Mouse (Mus musculus) bone marrow, adult 2 months (tissue): ENCODE data around the gene Lrch3. TPM values are rescaled to one million over a fixed set of nuclear protein-coding genes. Genes with fewer than 3 reads are reported as not detected.
"Not testable (repeated sequence)": the region's sequence is repeated elsewhere in the genome, so short reads cannot be mapped to it uniquely, and the experiment has no call there.

Source experiments
- H3K27ac ChIP-seq: fragments of 200-500 bp; 2 replicates; pipeline ENCODE4 v1.5.1; 2012; ENCODE audit warnings: low read depth, mild to moderate bottlenecking, control low read depth, inconsistent platforms, low read length; ENCODE audit not compliant: control insufficient read depth, poor library complexity, insufficient read depth
- H3K4me1 ChIP-seq: fragments of 200-500 bp; 2 replicates; pipeline ENCODE4 v1.6.1; 2011; ENCODE audit warnings: low read length; ENCODE audit not compliant: control insufficient read depth, insufficient read depth
- H3K4me3 ChIP-seq: fragments of 200-500 bp; replicated peaks from 2 replicates; pipeline ENCODE3; 2011; ENCODE audit warnings: mild to moderate bottlenecking, low read depth, low read length, control low read depth; ENCODE audit not compliant: control insufficient read depth
- CTCF ChIP-seq: fragments of 200-500 bp; IDR thresholded peaks from 2 replicates; pipeline ENCODE4 v1.5.1; 2011; ENCODE audit warnings: low read length, control low read depth; ENCODE audit not compliant: control insufficient read depth, insufficient read depth
- POLR2A ChIP-seq: fragments of 200-500 bp; IDR thresholded peaks from 2 replicates; pipeline ENCODE4 v1.6.1; 2011; ENCODE audit warnings: low read depth, mild to moderate bottlenecking, control low read depth, low read length, borderline replicate concordance; ENCODE audit not compliant: control insufficient read depth
- WGBS: fragments of 180-500 bp; shearing (Covaris S2); methylation state at CpG from one replicate; pipeline ENCODE4 v1.1.7; 2018; 5-methylcytosine and 5-hydroxymethylcytosine counted together
- polyA plus RNA-seq: library from polyadenylated mRNA; stranded (reverse); fragments of >200 nt; gene quantifications from 2 replicates; pipeline ENCODE4 v1.2.4, GENCODE M21; 2011; ENCODE audit warnings: low replicate concordance; ENCODE audit not compliant: missing spikeins, insufficient read depth, insufficient read length

The Lrch3 gene
- polyA plus RNA-seq, 1 experiment, result 13.0 TPM

DNA sequence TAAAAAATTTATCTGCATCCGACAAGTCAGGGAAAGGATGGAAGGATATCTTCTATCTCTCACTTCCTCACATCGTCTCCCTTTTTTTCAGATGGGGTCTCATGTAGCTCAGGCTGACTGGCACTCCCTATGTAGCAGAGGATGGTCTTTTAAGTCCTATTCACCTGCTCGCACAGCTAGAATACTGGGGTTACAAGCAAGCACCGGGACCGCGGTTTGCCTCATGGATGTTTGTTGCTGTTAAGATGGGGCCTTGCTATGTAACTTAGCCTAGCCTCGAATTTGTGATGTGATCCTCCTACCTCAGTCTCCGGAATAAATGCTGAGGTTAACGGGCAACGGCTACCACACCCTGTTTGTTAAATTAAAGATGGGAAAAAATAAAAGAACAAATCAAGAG, 141.8 kb downstream of the Lrch3 start:
- 17% methylated on average over 10 of the region's 10 CpGs for WGBS
- peak overlapping the region; percentile 21 for H3K4me3 ChIP-seq
- H3K27ac ChIP-seq, result no peak overlapping the region
- peaks cover 2% of the 10 kb centered on the region; the same call in 1 of the 2 replicates for H3K4me1 ChIP-seq
- no peak for TF ChIP-seq POLR2A
- TF ChIP-seq CTCF, result no peak

DNA sequence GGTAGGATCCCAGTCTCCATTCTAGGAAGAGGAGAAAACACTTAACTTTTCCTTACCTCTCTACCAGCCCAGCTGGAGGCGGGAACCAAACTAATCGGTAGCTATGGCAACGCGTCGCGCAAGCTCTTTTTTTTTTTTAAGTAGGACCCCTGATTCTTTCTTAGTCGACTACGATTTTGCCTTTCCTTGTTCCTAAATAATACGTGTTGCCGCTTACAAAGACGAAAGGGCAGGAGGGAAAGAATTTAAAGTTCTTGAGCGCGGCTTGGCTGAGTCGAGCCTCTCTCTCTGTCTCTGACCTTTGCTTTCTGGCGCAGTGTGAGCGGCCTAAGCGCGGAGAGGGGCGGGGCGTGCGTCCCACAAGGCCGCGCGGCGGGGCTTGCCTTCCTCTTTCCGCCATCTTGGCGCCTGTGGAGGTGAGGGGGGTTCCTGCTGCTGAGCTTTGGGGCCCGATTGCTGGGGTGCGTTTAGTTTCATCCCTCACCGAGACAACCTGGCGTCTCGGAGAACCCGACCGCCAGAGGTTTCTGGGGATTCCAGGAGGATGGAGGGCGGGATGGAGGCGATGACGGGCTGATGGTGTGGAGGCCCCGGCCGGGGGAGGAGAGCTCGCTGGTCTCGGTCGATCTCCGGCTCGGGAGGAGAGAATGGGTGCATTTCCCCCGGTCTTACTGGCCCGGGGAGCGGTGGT, 142.3 kb downstream of the Lrch3 start, which contains the start of the genes Iqcg and Rpl35a:
Iqcg (minus strand) TSS at position 124 of the 691 bp plus-strand sequence.
Rpl35a (plus strand) TSS at position 359 of the 691 bp plus-strand sequence.
- peak within 1 kb of the TSS; percentile 89 for H3K27ac ChIP-seq
- under 1% methylated on average over 47 of the region's 47 CpGs for WGBS
- H3K4me1 ChIP-seq, result peaks cover 2% of the 10 kb centered on the region; the same call in 1 of the 2 replicates
- peak; percentile 89 for TF ChIP-seq POLR2A
- no peak for TF ChIP-seq CTCF
- H3K4me3 ChIP-seq, result peak within 1 kb of the TSS; percentile 96

DNA sequence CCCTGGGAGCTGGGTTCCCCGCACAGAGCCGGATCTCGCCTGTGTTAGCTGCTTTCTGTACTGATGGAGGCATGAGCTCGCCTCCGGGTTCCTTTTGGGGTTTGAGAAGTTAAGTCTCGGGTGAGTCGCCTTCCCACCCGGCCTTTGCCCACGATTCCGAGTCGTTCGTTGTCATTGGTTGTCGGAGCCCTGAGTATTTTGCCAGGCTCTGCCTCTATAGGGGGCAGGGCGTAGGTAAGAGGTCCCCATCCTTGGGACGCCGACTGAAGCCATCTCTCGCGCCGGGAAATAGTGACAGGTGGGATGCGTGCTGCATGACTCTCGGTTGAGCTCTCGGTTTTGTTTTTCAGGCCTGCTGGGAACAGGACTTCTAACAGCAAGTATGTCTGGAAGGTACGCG, 142.9 kb downstream of the Lrch3 start:
- peaks cover 2% of the 10 kb centered on the region; the same call in 1 of the 2 replicates for H3K4me1 ChIP-seq
- TF ChIP-seq POLR2A, result no peak
- no peak for TF ChIP-seq CTCF
- under 1% methylated on average over 24 of the region's 24 CpGs for WGBS
- peak overlapping the region; percentile 89 for H3K27ac ChIP-seq
- peak overlapping the region; percentile 96 for H3K4me3 ChIP-seq

DNA sequence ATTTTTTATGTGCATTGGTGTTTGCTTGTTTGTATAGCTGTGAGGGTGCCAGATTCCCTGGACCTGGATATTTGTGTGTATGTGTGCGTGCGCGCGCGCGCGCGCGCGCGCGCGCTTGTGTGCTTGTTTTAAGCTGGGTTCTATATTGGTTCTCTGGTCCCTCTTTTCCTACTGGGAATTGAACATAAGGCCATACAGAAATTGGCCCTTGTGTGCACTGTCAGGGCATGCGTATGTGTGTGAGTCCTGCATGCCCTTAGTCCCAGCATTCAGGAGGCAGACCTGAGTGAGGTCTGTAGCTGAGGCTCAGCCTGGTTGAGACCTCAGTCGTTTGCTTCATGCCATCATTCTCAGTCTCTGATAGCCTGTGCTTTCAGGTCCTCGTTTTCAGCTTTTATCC, 144.1 kb downstream of the Lrch3 start:
- H3K4me3 ChIP-seq, result peak overlapping the region; percentile 12
- 94% methylated on average over 16 of the region's 16 CpGs for WGBS
- TF ChIP-seq CTCF, result no peak
- TF ChIP-seq POLR2A, result no peak
- H3K27ac ChIP-seq, result no peak overlapping the region
- H3K4me1 ChIP-seq, result peaks cover 2% of the 10 kb centered on the region; the same call in 1 of the 2 replicates

DNA sequence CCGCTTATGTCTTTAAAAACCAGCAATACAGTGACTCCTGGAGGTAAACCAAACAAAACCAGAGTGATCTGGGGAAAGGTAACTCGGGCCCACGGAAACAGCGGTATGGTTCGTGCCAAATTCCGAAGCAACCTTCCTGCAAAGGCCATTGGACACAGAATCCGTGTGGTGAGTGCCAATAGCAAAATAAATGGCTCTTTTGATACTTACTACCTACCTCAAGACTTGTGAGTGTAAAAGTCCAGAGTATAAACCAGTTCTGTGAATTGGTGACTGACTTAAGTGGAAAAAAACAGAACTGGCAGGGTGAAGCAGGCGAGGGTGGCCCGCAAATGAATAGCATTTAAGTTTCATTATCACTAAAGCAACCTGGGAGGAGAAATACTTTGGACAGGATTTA, 144.8 kb downstream of the Lrch3 start:
- H3K4me3 ChIP-seq, H3K4me1 ChIP-seq, H3K27ac ChIP-seq: not testable (repeated sequence)
- 89% methylated on average over 9 of the region's 9 CpGs for WGBS

DNA sequence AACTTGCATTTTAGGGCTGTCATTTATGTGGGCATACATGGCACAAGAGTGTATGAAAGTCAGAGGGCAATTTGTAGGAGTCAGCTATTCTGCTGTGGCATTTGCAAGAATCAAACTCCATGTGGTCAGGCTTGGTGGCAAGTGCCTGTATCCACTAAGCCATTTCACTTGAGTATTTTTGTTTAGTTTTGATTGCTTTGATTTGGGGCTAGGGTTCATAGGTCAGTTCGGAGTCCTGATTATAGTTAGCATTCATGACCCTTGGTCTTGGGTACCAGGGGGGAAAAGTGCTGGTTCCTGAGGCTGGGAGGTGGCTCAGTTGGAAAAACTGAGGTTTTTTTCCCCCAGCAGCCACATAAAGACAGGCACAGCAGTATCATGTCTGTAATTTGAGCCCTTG, 145.6 kb downstream of the Lrch3 start:
- TF ChIP-seq POLR2A (no peak), CTCF (no peak)
- WGBS, result 90% methylated on average over 1 of the region's 1 CpGs
- no peak overlapping the region for H3K27ac ChIP-seq
- H3K4me1 ChIP-seq, result peaks cover 3% of the 10 kb centered on the region; the same call in 1 of the 2 replicates
- no peak overlapping the region for H3K4me3 ChIP-seq

DNA sequence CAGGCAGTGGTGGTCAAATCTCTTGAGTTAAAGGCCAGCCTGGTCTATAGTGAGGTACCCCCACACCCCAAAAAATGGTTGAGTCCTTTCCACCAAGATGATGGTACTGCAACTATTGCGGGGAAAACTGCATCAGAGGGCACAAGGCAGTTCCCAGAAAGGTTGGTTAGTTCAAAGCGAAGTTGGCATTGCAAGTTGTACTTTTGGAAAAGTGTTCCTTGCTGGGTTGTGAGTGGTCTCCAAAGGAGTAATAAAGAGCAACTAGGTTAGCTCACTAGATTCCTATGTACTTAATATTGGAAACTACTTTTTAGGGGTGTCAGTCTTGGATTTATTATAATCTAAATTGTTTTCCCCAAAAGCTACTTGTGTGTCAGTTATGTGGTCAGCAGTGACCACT, 147.0 kb downstream of the Lrch3 start:
- Histone ChIP-seq H3K4me1 (peaks cover 3% of the 10 kb centered on the region; the same call in 1 of the 2 replicates), H3K4me3 (no peak overlapping the region), H3K27ac (no peak overlapping the region)
- WGBS, result 86% methylated on average over 2 of the region's 2 CpGs
- TF ChIP-seq POLR2A (no peak), CTCF (no peak)

DNA sequence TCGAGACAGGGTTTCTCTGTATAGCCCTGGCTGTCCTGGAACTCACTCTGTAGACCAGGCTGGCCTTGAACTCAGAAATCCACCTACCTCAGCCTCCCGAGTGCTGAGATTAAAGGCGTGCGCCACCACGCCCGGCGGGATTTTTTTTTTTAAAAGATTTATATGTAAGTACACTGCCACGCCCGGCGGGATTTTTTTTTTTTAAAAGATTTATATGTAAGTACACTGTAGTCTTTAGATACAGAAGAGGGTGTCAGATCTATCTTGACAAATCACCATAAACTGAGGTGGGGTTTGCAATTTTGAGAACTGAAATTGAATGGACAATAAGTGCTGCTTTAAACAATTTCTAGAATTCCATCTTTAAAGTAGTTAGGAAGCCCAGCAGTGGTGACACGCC, 147.5 kb downstream of the Lrch3 start:
- peaks cover 3% of the 10 kb centered on the region; the same call in 1 of the 2 replicates for H3K4me1 ChIP-seq
- H3K27ac ChIP-seq, result no peak overlapping the region
- WGBS, result 55% methylated on average over 11 of the region's 11 CpGs
- H3K4me3 ChIP-seq, result no peak overlapping the region
- TF ChIP-seq CTCF (no peak), POLR2A (no peak)

DNA sequence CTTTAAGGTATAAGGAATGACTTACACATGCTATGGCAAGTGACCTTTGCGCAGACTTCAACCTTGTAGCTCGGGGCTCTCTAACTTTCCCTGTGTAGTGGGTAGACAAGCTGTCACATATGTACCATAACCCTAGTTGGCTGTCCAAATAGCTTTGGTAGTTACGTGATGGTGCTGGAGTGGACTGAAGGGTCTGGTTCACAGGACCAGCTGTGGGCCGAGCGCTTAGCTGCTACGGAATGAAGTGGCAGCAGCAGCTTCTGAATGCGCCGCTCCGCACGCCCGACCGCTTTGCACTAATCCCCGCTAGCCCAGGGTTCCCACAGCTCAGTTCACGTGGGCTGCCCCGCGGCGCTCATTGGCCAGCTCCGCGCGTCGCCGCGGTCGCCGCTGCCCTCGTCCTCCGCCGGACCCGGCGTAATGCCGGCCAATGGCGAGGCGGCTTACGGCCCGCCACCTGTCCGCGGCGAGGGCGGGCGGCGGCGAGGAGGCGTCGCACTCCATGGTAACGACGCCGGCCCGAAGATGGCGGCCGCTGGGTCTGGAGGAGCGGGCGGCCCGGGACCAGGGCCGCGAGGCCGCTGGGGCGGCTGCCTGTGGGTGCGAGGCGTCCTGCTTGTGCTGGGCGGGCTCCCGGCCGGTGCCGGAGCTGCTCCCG, 148.3 kb downstream of the Lrch3 start, which contains the start of gene Lmln:
Lmln (plus strand) TSS at position 498 of the 658 bp plus-strand sequence.
- WGBS, result under 1% methylated on average over 64 of the region's 64 CpGs
- Histone ChIP-seq H3K4me1 (peaks cover 3% of the 10 kb centered on the region; the same call in 1 of the 2 replicates), H3K4me3 (peak within 1 kb of the TSS; percentile 92), H3K27ac (peak within 1 kb of the TSS; percentile 60)
- TF ChIP-seq CTCF, result no peak
- TF ChIP-seq POLR2A, result peak; percentile 76; the same call in 1 of the 2 replicates
